Mouse (Mus musculus) lung, postnatal 0 days (tissue): ENCODE data around the gene Vps9d1. TPM values are rescaled to one million over a fixed set of nuclear protein-coding genes. Genes with fewer than 3 reads are reported as not detected.
"Not testable (repeated sequence)": the region's sequence is repeated elsewhere in the genome, so short reads cannot be mapped to it uniquely, and the experiment has no call there.

Experiments
- ATAC-seq: fragments of 200-750 bp; cut with Nextera tagmentation; 2 replicates; pipeline ENCODE4 v1.8.0; 2017; ENCODE audit warnings: moderate library complexity
- DNase-seq: peaks from one replicate; pipeline ENCODE4 v3.0.0-alpha.2; 2016; ENCODE audit warnings: low spot score
- H3K27ac ChIP-seq: fragments of 300-500 bp; sonication (generic); 2 replicates; pipeline ENCODE4 v1.5.1; 2014; ENCODE audit warnings: antibody characterized with exemption, mild to moderate bottlenecking, low read length, mixed read lengths
- H3K27me3 ChIP-seq: fragments of 300-500 bp; sonication (generic); replicated peaks from 2 replicates; pipeline ENCODE4 v1.6.1; 2014; ENCODE audit warnings: low read length, mixed read lengths; ENCODE audit not compliant: insufficient read depth
- H3K36me3 ChIP-seq: fragments of 300-500 bp; sonication (generic); 2 replicates; pipeline ENCODE4 v1.6.1; 2014; ENCODE audit warnings: low read length, mixed read lengths; ENCODE audit not compliant: insufficient read depth
- H3K4me1 ChIP-seq: fragments of 300-500 bp; sonication (generic); 2 replicates; pipeline ENCODE4 v1.6.1; 2014; ENCODE audit warnings: antibody characterized with exemption, low read depth, low read length, mixed read lengths; ENCODE audit not compliant: insufficient read depth
- H3K4me2 ChIP-seq: fragments of 300-500 bp; sonication (generic); replicated peaks from 2 replicates; pipeline ENCODE4 v1.6.1; 2014; ENCODE audit warnings: low read depth, mild to moderate bottlenecking, low read length, moderate library complexity, mixed read lengths
- H3K4me3 ChIP-seq: fragments of 300-500 bp; sonication (generic); 2 replicates; pipeline ENCODE4 v1.5.1; 2014; ENCODE audit warnings: low read depth, low read length
- H3K9ac ChIP-seq: fragments of 300-500 bp; sonication (generic); replicated peaks from 2 replicates; pipeline ENCODE4 v1.6.1; 2014; ENCODE audit warnings: low read depth, mild to moderate bottlenecking
- H3K9me3 ChIP-seq: fragments of 300-500 bp; sonication (generic); 2 replicates; pipeline ENCODE4 v1.6.1; 2016; ENCODE audit warnings: low read length, mixed read lengths
- CTCF ChIP-seq: IDR thresholded peaks from 2 replicates; pipeline ENCODE4 v1.5.1; 2016; ENCODE audit warnings: antibody characterized with exemption, mild to moderate bottlenecking
- EP300 ChIP-seq: IDR thresholded peaks from 2 replicates; pipeline ENCODE4 v1.6.1; 2016; ENCODE audit warnings: antibody characterized with exemption, mild to moderate bottlenecking, control low read depth
- WGBS: fragments of 180-500 bp; shearing (Covaris S2); extraction: QIAGEN DNeasy Blood & Tissue Kit; methylation state at CpG from one replicate; pipeline ENCODE4 v1.1.7; 2014; 5-methylcytosine and 5-hydroxymethylcytosine counted together
- polyA plus RNA-seq: library from polyadenylated mRNA; unstranded; fragments of >200 nt; fragmentation: Nextera tagmentation; extraction: Ambion mirVana; gene quantifications from 2 replicates; pipeline ENCODE4 v1.2.1, GENCODE M21; 2015

Gene Vps9d1
- polyA plus RNA-seq, 1 experiment from 2014 or later = 14.0 TPM

DNA sequence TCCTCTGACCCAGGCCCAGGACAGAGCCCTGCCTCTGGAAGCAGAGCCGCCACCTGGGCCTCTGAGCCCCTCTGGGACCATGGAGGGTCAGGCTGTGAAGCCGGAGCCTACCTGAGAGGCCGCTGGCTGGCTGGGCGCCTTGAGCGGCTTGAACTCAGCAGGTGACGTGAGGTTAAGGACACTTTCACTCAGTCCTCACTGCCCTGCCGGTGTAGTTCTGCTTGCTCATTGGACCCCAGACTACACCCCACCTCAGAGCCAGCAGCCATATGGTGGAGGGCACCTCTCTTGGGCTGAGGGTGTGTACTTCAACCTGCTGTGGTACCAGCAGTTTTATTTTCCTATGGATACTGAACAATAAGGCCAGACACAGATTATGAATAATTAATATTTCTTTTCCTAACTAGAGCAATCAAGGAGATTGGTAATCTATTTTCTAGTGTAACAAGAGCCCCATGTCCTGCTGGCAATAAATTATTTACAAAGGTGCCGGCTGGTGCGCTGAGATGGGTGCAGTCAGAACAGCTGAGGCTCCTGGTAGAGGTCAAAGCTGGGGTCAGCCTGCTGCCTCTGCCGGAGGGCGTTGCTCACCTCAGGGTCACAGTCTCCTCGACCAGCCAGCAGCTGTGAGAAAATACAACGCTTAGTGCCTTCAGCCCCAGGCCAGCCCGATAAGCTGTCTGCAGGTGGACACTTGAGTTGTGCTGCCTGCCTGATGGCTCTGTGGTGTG is 13.9 kb upstream of the Vps9d1 start:
- no peak overlapping the region for H3K4me2 ChIP-seq
- H3K27me3 ChIP-seq = no peaks in the 10 kb centered on the region
- no peaks in the 10 kb centered on the region for H3K4me1 ChIP-seq
- no peak for ATAC-seq
- TF ChIP-seq CTCF = no peak
- TF ChIP-seq EP300 = no peak
- no peak overlapping the region for H3K4me3 ChIP-seq
- 72% methylated on average over 14 of the region's 14 CpGs for WGBS
- no peak overlapping the region for H3K9ac ChIP-seq
- no peak overlapping the region for H3K27ac ChIP-seq
- H3K9me3 ChIP-seq = no peaks in the 10 kb centered on the region
- no peak for DNase-seq
- H3K36me3 ChIP-seq = peaks cover 21% of the 10 kb centered on the region

DNA sequence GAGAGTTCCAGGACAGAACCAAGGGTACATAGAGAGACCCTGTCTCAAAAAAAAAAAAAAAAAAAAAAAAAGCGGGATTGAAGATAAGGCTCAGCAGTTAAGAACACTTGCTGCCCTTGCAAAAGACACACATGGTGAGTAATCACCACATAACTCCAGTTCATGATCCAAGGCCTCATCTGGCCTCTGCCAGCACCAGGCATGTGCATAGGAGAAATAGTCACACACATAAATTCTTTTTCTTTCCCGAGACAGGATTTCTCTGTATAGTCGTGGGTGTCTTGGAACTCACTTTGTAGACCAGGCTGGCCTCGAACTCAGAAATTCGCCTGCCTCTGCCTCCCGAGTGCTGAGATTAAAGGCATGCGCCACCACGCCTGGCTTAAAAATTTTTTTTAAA is 3.4 kb upstream of the Vps9d1 start:
- not testable (repeated sequence) for H3K27me3 ChIP-seq, DNase-seq, H3K4me1 ChIP-seq, H3K4me2 ChIP-seq, H3K9me3 ChIP-seq, ATAC-seq, H3K9ac ChIP-seq, H3K27ac ChIP-seq, H3K4me3 ChIP-seq
- peaks cover 38% of the 10 kb centered on the region; the same call in 1 of the 2 replicates for H3K36me3 ChIP-seq
- WGBS = 87% methylated on average over 7 of the region's 8 CpGs

DNA sequence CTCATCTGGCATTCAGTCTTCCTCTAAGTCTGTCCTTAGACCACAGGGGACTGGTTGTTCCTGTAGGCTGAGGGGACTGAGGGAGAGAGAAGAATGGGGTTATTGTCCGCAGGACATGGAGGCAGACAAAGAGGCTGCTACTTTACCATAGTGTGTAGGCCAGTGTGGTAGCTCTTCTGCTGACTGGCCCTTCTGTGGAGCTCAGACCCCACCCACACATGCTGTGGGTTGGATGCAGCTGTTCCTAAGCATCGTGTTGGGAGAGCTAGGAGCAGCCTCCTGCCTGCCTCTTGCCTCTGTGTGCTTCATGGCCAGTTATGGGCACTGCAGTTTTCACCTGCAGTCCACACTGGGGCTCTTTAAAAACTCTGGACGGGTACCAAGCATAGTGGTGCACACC is 3.0 kb upstream of the Vps9d1 start:
- 87% methylated on average over 3 of the region's 3 CpGs for WGBS
- Histone ChIP-seq H3K27me3 (no peaks in the 10 kb centered on the region), H3K4me1 (peaks cover 10% of the 10 kb centered on the region), H3K36me3 (peaks cover 38% of the 10 kb centered on the region; the same call in 1 of the 2 replicates), H3K4me3 (no peak overlapping the region), H3K27ac (no peak overlapping the region), H3K9ac (no peak overlapping the region), H3K4me2 (no peak overlapping the region), H3K9me3 (no peaks in the 10 kb centered on the region)
- no peak for ATAC-seq
- no peak for DNase-seq
- TF ChIP-seq EP300 = no peak
- TF ChIP-seq CTCF = no peak

DNA sequence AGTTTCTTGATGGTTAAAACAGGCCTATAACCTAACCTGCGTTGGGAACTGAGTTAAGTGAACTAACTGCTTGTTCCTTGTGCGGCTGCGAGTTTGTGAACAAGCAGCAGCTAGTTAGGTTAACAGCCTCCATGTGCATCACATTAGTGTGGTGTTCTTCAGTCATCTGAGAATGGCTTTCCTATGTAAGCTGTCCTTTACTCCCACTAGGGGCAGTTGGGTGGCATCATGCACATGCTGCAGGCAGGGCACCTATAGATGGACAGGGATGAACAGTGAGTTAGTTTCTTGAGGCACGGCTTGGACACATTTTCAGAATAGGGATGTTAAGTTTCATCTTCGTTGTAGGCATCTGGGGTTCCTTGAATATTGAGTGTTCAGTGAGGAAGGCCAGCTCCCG is 1.0 kb upstream of the Vps9d1 start:
- Histone ChIP-seq H3K9me3 (no peaks in the 10 kb centered on the region), H3K36me3 (0 out of 2 replicates have a peak, but pooled peaks cover 32% of the 10 kb centered on the region), H3K4me2 (peak overlapping the region; percentile 84), H3K27ac (no peak overlapping the region), H3K9ac (peak overlapping the region; percentile 98), H3K27me3 (no peaks in the 10 kb centered on the region), H3K4me1 (peaks cover 10% of the 10 kb centered on the region), H3K4me3 (peak overlapping the region; percentile 94)
- DNase-seq (peak; percentile 18), ATAC-seq (no peak)
- 70% methylated on average over 6 of the region's 6 CpGs for WGBS
- no peak for TF ChIP-seq EP300
- TF ChIP-seq CTCF = peak; percentile 53

DNA sequence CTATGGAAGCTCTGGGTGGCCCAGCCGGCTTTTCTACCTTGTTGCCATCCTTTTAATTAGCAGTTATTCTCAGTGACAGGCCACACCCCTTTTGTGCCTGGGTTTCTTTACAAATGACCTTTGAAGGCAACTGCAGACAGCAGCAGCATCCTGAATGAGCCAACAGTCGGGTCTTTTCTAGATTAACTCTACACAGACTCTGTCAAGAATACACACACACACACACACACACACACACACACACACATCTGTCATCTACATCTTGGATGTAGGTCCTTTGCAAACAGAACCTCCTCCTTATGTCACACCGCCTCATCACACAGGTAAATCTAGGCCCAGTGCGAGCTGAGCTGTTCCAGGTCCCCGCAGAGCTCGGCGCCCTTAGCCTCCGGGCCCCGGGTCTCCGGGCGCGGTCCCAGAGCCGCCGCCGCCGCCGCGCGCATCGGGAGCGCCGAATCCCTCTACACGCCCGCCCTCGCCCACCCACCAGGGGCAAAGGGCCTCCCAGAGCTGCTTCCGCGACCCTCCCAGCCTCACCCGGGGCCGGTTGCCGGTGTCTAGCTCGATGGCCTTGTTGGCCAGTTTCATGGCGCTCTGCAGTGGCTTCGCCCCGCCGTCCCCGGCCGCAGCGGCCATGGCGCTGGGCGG is 573 bp downstream of the Vps9d1 start:
- WGBS = 5% methylated on average over 31 of the region's 40 CpGs
- peak; percentile 36 for DNase-seq
- Histone ChIP-seq H3K9me3 (no peaks in the 10 kb centered on the region), H3K36me3 (peaks cover 24% of the 10 kb centered on the region; the same call in 1 of the 2 replicates), H3K4me2 (peak overlapping the region; percentile 84), H3K27me3 (no peaks in the 10 kb centered on the region), H3K9ac (peak overlapping the region; percentile 98), H3K4me1 (peaks cover 10% of the 10 kb centered on the region), H3K27ac (peak overlapping the region; percentile 91), H3K4me3 (peak overlapping the region; percentile 94)
- peak; percentile 34 for ATAC-seq
- no peak for TF ChIP-seq EP300
- TF ChIP-seq CTCF = no peak

DNA sequence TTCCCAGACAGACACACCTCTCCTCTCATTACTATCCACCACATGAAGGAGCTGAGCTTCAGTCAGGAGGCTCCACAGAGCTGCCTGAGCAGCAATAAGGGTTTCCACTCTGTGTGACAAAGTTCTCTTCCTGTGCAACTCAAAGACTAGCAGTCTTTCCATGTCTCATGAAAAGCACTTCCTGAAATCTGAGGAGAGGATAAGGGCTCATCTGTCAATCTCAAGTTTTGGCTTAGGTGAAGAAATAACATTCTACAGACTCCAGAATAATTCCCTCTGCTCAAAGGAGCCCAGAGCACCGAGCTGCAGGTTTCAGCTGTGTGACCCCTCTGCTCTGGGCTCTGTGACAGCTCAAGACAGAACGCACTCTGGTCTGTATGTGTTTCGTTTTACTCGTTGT is 1.2 kb downstream of the Vps9d1 start:
- no peak overlapping the region; the same call in 1 of the 2 replicates for H3K27ac ChIP-seq
- ATAC-seq (no peak), DNase-seq (peak; percentile 27)
- 43% methylated on average over 4 of the region's 4 CpGs for WGBS
- H3K27me3 ChIP-seq = no peaks in the 10 kb centered on the region
- peaks cover 24% of the 10 kb centered on the region; the same call in 1 of the 2 replicates for H3K36me3 ChIP-seq
- H3K4me3 ChIP-seq = 0 out of 2 replicates have a peak overlapping the region, but pooled peaks have one; percentile 94
- TF ChIP-seq CTCF = no peak
- TF ChIP-seq EP300 = no peak
- H3K4me2 ChIP-seq = peak overlapping the region; percentile 84
- H3K9ac ChIP-seq = no peak overlapping the region
- H3K9me3 ChIP-seq = no peaks in the 10 kb centered on the region
- H3K4me1 ChIP-seq = peaks cover 10% of the 10 kb centered on the region
